Mouse (Mus musculus) gastrocnemius, adult 18-20 months (tissue): ENCODE data around the gene Ctnnd2. TPM values are rescaled to one million over a fixed set of nuclear protein-coding genes. Genes with fewer than 3 reads are reported as not detected.

ENCODE experiments used
- DNase-seq: peaks from one replicate; pipeline ENCODE4 v3.0.0; 2021; ENCODE audit warnings: low spot score
- total RNA-seq, 2 experiments: library from RNA; stranded (reverse); gene quantifications; 2 replicates each; pipeline ENCODE4 v1.2.3; 2021

Gene Ctnnd2
- total RNA-seq, 2 experiments from 2014 or later = 0.09 TPM; not detected in 1

DNA sequence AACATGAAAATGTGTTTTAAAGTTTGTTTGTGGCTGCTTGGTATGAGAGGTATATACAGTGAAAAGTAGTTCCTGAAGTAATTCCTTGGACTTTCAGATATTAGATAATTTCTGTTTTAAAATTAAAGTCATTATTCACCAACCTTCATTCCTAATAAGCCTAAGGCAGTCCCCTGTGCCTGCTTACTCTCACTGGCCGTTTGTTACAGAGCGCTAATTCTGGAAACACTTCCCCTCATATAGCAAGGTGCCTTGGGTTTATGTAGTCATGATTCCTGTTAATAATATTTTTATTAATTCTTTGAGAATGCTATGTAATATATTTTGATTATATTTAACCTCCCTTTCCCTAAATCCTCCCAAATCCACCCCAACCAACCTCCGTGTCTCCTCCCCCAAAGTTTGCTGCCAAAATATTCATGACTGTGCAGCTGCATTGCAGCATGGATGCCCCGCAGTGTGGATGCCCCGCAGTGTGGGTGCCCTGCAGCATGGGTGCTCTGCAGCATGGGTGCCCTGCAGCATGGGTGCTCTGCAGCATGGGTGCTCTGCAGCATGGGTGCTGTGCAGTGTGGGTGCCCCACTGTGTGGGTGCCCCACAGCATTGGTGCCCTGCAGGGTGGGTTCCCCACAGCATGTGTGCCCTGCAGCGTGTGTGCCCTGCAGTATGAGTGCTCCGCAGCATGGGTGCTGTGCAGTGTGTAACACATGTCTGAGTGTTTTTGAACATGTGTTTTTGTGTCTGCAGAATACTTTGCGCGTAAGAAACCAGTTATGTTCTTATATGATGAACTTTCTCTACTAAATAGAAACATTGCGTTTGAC lies 63.0 kb downstream of the Ctnnd2 start:
- DNase-seq = no peak

DNA sequence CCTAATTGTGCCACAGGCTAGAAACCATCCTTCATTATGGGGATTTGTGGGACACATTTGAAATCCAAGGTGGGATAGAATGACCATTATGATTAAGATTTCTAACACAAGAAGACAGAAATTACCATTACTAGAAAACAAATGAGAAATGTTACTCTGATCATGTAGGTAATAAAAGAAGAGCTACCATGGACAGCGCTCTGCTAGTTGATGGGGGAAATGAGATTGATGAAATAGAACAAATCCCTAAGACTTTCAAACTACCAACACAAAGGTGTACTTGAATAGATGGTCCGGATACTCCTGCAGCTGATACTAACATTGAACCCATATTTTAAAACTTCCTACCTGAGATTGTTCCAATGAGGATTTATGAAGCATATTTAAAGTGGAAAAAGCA lies 68.5 kb downstream of the Ctnnd2 start:
- no peak for DNase-seq

GRCm38 (mm10) chr15:30268822-30269221 lies 96.4 kb downstream of the Ctnnd2 start:
- DNase-seq = no peak

DNA sequence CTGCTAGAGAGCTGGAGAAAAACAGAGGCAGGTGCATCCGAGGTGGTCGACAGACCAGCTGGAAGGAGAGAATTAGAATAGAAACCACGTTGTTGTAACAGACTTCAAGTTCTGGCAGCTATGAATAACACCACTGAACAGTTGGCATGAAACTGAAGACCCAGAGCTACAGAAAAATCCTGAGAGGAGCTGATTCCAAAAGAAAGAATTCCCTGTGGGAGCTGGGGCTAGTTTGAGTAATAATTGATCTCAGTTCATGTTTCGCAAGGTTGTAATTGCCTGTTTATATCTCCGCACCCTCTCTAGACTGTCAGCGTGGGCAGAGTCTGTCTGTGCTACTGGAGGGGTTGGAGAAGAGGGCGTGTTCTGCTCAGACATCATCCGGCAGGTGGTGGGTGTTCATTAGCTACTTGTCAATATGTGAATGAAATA lies 98.8 kb downstream of the Ctnnd2 start:
- DNase-seq = no peak

- no peak for DNase-seq
Observed at GRCm38 (mm10) chr15:30272326-30272725, 99.9 kb downstream of the Ctnnd2 start.

- no peak for DNase-seq
Observed at GRCm38 (mm10) chr15:30275721-30276120, 103.3 kb downstream of the Ctnnd2 start.

GRCm38 (mm10) chr15:30276691-30277090 lies 104.3 kb downstream of the Ctnnd2 start:
- DNase-seq = no peak

DNA sequence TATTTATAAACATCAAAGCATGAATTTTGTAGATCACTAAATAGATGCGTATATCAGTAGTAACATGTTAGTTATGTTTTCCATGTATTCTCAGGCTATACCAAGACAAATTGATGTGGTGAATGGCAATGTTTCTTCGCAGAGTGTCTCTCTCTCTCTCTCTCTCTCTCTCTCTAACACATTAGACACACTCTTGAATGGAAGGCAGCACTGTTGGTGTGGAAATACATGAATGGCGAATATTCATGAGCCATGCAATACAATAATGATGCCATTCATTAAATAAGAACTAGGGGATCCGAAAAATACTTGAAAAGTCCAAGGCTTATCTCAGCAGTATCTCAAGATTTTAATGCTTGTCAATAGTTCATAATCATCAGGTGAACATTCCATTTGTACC lies 106.2 kb downstream of the Ctnnd2 start:
- no peak for DNase-seq

DNA sequence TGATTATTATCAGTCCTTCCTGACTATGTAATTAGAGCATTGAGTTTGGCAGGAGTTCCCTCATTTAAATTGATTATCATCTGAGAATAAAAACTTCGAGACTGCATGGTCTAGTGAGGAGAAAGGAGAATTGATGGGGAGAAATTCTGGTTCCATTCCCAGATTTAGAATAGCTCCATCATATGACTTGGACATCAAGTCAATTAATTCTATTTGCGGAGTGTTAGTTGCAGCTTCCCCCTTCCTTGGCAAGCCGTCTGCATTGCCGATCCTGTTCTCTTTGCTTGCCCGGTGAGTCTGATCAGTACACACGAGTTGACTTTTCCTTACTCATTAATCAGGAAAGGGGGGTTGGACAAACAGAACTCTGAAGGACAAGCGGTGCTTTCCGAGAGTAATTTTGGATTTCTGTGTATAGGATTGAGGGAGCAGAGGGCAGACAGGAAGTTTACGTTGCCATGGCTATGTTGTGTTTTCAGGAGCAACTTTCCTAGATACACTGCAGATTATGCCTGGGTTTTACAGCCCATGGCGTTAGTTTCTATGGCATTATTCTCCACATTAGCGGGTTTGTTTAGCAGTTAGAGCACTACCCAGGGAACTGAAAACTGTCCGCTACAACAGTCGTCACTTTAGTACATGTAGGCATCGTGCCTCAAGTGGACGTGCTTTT lies 113.3 kb downstream of the Ctnnd2 start:
- DNase-seq = no peak

GRCm38 (mm10) chr15:30286245-30286642 lies 113.9 kb downstream of the Ctnnd2 start:
- no peak for DNase-seq

- DNase-seq = no peak
Observed at GRCm38 (mm10) chr15:30302824-30303223, 130.4 kb downstream of the Ctnnd2 start.

GRCm38 (mm10) chr15:30306437-30306836 lies 134.0 kb downstream of the Ctnnd2 start:
- DNase-seq = no peak

- DNase-seq = no peak
Observed at GRCm38 (mm10) chr15:30322543-30322942, 150.2 kb downstream of the Ctnnd2 start.

- no peak for DNase-seq
Observed at GRCm38 (mm10) chr15:30333336-30334310, 161.2 kb downstream of the Ctnnd2 start.

DNA sequence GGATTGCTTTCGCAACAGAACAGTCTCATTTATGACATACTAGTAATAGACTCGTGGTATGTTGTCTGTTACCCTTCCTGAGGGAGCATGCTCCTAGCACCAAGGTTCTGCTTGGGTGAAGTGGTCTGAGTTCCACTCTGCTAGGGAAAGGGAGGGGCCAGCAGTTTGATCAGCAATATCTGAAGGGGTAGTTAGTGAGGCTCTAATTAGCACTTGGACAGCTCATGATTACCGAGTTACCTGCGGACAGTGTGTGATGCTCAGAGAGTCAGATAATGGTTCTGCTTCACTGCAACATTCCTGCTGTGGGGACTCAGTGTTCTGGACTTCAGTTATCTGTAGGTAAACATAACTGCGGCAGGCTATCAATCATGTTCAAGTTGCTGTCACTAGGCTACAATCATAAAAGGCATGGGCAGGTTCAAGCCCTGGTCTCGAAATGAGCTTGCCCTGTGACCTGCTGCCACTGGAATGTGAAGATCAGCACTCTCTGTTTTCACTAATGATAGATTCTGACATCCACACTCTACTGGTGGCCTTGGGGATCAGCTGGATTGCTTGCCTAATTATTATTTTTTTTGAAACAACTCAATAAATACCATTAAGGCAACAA lies 166.3 kb downstream of the Ctnnd2 start:
- no peak for DNase-seq

- DNase-seq = no peak
Observed at GRCm38 (mm10) chr15:30345754-30346153, 173.4 kb downstream of the Ctnnd2 start.

DNA sequence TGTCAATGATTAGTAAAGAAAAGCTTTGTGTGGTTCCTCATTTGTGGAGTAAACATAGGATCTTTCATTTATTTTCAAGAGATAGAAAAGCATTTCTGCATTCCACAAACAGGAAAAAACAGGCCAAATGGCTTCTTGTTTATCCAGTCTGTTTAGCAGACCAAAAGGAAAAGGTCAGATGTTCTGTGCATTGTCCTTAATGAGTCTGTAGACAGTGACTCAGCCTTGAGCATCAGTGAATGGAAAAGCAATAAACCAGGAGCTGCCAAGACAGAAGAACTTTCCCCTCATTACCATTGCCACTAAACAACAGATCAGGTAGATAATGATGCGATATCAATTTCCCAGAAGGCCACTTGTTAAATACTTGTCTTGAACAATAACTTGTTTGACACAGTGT lies 192.1 kb downstream of the Ctnnd2 start:
- no peak for DNase-seq

- no peak for DNase-seq
Observed at GRCm38 (mm10) chr15:30369997-30370396, 197.6 kb downstream of the Ctnnd2 start.

DNA sequence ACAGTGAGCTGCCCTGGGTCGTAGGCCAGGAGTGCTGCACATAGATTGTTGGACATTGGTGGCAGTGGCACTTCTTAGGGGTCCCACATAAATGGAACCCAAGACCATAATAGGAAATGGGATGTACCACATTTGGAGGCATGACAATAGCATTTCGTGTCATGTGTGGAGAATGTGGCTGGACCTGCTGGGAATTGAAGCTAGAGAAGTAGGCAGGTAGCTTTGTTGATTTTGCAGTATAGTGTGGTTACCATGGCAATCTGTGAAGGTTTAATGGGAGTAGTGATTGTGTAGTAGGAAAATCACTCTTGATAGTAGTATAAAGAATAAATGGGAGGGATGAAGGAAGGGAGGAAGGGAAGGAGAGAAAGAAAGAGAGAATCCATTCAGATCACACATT lies 198.8 kb downstream of the Ctnnd2 start:
- no peak for DNase-seq

- no peak for DNase-seq
Observed at GRCm38 (mm10) chr15:30373654-30374215, 201.3 kb downstream of the Ctnnd2 start.

DNA sequence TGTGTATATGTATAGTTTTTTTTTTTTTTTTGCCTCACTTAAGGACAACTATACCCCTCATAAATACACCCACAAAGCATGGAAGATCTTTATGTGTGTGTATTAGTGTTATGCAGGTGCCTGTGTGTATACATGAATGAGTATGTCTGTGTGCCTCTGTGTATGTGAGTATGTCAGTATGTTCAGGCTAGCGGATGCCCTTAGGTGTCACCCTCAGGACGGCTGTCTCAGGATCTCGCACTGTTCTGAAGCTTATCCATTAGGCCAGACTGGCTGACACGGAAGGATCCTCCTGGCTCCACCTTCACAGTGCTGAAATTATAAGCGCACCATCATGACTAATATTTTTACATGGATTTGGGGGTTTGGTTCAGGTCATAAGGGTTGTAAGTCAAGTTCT lies 202.5 kb downstream of the Ctnnd2 start:
- no peak for DNase-seq
